Mouse (Mus musculus): Measurements from ENCODE around the gene B3gntl1. TPM values are rescaled to one million over a fixed set of nuclear protein-coding genes. Genes with fewer than 3 reads are reported as not detected.

The B3gntl1 gene
- total RNA-seq (2015) (3.6 and 5.8 TPM in 2 replicates), total RNA-seq (2017) (5.2 and 7.8 TPM in 2 replicates)

- peak; percentile 95 for ATAC-seq (ENCODE audit: poor library complexity, severe bottlenecking)
Measured at GRCm38 (mm10) chr11:121672990-121673572, at the start of gene B3gntl1. B3gntl1 (minus strand) TSS chr11:121673153.

GRCm38 (mm10) chr11:121722434-121722833 is 49.5 kb upstream of the B3gntl1 start:
- peak; percentile 41 for ATAC-seq (ENCODE audit: poor library complexity, severe bottlenecking)

- ATAC-seq (ENCODE audit: poor library complexity, severe bottlenecking) = no peak
Measured at GRCm38 (mm10) chr11:121720752-121721151, 47.8 kb upstream of the B3gntl1 start.

GRCm38 (mm10) chr11:121717724-121718123 is 44.8 kb upstream of the B3gntl1 start:
- ATAC-seq (ENCODE audit: poor library complexity, severe bottlenecking) = no peak

- ATAC-seq (ENCODE audit: poor library complexity, severe bottlenecking) = no peak
Measured at GRCm38 (mm10) chr11:121714745-121715485, 42.0 kb upstream of the B3gntl1 start.

- ATAC-seq (ENCODE audit: poor library complexity, severe bottlenecking) = 0 out of 2 replicates have a peak, but pooled peaks have one; percentile 11
Measured at GRCm38 (mm10) chr11:121713569-121713968, 40.6 kb upstream of the B3gntl1 start.

GRCm38 (mm10) chr11:121712987-121713386 is 40.0 kb upstream of the B3gntl1 start:
- ATAC-seq (ENCODE audit: poor library complexity, severe bottlenecking) = no peak

GRCm38 (mm10) chr11:121710245-121710644 is 37.3 kb upstream of the B3gntl1 start:
- ATAC-seq (ENCODE audit: poor library complexity, severe bottlenecking) = no peak

GRCm38 (mm10) chr11:121709278-121709677 is 36.3 kb upstream of the B3gntl1 start:
- no peak for ATAC-seq (ENCODE audit: poor library complexity, severe bottlenecking)

- peak; percentile 14 for ATAC-seq (ENCODE audit: poor library complexity, severe bottlenecking)
Measured at GRCm38 (mm10) chr11:121706521-121707005, 33.6 kb upstream of the B3gntl1 start.

GRCm38 (mm10) chr11:121703619-121704215 is 30.8 kb upstream of the B3gntl1 start:
- no peak for ATAC-seq (ENCODE audit: poor library complexity, severe bottlenecking)

GRCm38 (mm10) chr11:121702895-121703618 is 30.1 kb upstream of the B3gntl1 start:
- peak; percentile 47 for ATAC-seq (ENCODE audit: poor library complexity, severe bottlenecking)

- peak; percentile 77 for ATAC-seq (ENCODE audit: poor library complexity, severe bottlenecking)
Measured at GRCm38 (mm10) chr11:121702111-121702894, 29.4 kb upstream of the B3gntl1 start.

- no peak for ATAC-seq (ENCODE audit: poor library complexity, severe bottlenecking)
Measured at GRCm38 (mm10) chr11:121701244-121701643, 28.3 kb upstream of the B3gntl1 start, which contains the start of gene Metrnl. Metrnl (plus strand) TSS chr11:121701544.

GRCm38 (mm10) chr11:121698381-121698955 is 25.5 kb upstream of the B3gntl1 start:
- no peak for ATAC-seq (ENCODE audit: poor library complexity, severe bottlenecking)

- ATAC-seq (ENCODE audit: poor library complexity, severe bottlenecking) = no peak
Measured at GRCm38 (mm10) chr11:121697271-121697670, 24.3 kb upstream of the B3gntl1 start.

- peak; percentile 45; the same call in 1 of the 2 replicates for ATAC-seq (ENCODE audit: poor library complexity, severe bottlenecking)
Measured at GRCm38 (mm10) chr11:121695304-121696064, 22.5 kb upstream of the B3gntl1 start.

GRCm38 (mm10) chr11:121688024-121688423 is 15.1 kb upstream of the B3gntl1 start:
- ATAC-seq (ENCODE audit: poor library complexity, severe bottlenecking) = peak; percentile 39; the same call in 1 of the 2 replicates

GRCm38 (mm10) chr11:121686674-121687073 is 13.7 kb upstream of the B3gntl1 start:
- ATAC-seq (ENCODE audit: poor library complexity, severe bottlenecking) = no peak

Data from megakaryocyte, adult 5-6 weeks (primary cell).